Mouse (Mus musculus) left cerebral cortex, adult 18-20 months (tissue): ENCODE results near the gene Rgs14. TPM values are rescaled to one million over a fixed set of nuclear protein-coding genes. Genes with fewer than 3 reads are reported as not detected.

Source experiments
- DNase-seq, 2 experiments: peaks; one replicate each; pipeline ENCODE4 v3.0.0; 2021 to 2022; ENCODE audit warnings: low spot score in 2 of 2, mixed read lengths in 1 of 2
- total RNA-seq, 2 experiments: library from RNA; stranded (reverse); gene quantifications; 2 replicates each; pipeline ENCODE4 v1.2.3; 2021

The Rgs14 gene
- total RNA-seq, 2 experiments from 2014 or later, result 57.5 to 60.7 TPM

- DNase-seq, result peak; percentile 43 to 65
Measured at GRCm38 (mm10) chr13:55403935-55404852, 34.7 kb downstream of the Rgs14 start.

- peak; percentile 83 to 85 for DNase-seq
Measured at GRCm38 (mm10) chr13:55404853-55405782, 35.6 kb downstream of the Rgs14 start.

- no peak for DNase-seq
Measured at GRCm38 (mm10) chr13:55405783-55406390, 36.4 kb downstream of the Rgs14 start.

GRCm38 (mm10) chr13:55407341-55407740, 37.8 kb downstream of the Rgs14 start:
- no peak for DNase-seq

- no peak for DNase-seq
Measured at GRCm38 (mm10) chr13:55408546-55409120, 39.1 kb downstream of the Rgs14 start.

GRCm38 (mm10) chr13:55411826-55412225, 42.3 kb downstream of the Rgs14 start:
- DNase-seq, result no peak

GRCm38 (mm10) chr13:55412643-55413307, 43.2 kb downstream of the Rgs14 start:
- DNase-seq, result no peak

GRCm38 (mm10) chr13:55413333-55413732, 43.8 kb downstream of the Rgs14 start:
- no peak for DNase-seq

- peak; percentile 83 to 84 for DNase-seq
Measured at GRCm38 (mm10) chr13:55414743-55415380, 45.3 kb downstream of the Rgs14 start, which contains the start of gene Pfn3. Gene Pfn3 (minus strand): TSS chr13:55415232.

- DNase-seq, result peak; percentile 87 to 96
Measured at GRCm38 (mm10) chr13:55418004-55418403, 48.5 kb downstream of the Rgs14 start.

GRCm38 (mm10) chr13:55419142-55419541, 49.6 kb downstream of the Rgs14 start:
- no peak for DNase-seq

- DNase-seq, result no peak
Measured at GRCm38 (mm10) chr13:55420018-55420932, 50.7 kb downstream of the Rgs14 start.

- DNase-seq, result peak; percentile 68 to 69
Measured at GRCm38 (mm10) chr13:55420933-55421800, 51.6 kb downstream of the Rgs14 start.

- no peak for DNase-seq
Measured at GRCm38 (mm10) chr13:55426613-55427012, 57.1 kb downstream of the Rgs14 start, which contains the start of gene F12. Gene F12 (minus strand): TSS chr13:55426793.

GRCm38 (mm10) chr13:55429226-55429888, 59.8 kb downstream of the Rgs14 start:
- DNase-seq, result no peak

GRCm38 (mm10) chr13:55430566-55430965, 61.0 kb downstream of the Rgs14 start:
- DNase-seq, result no peak
